Mouse (Mus musculus) CH12.LX (cell line): ENCODE data around the gene Exoc3l4. TPM values are rescaled to one million over a fixed set of nuclear protein-coding genes. Genes with fewer than 3 reads are reported as not detected.

Experiments
- DNase-seq: peaks from one replicate; pipeline ENCODE4 v3.0.0-alpha.2; 2013; ENCODE audit errors: extremely low read depth
- H3K27ac ChIP-seq: 2 replicates; pipeline ENCODE4 v1.5.1; 2012; ENCODE audit warnings: low read depth, mild to moderate bottlenecking, control low read depth, moderate library complexity; ENCODE audit not compliant: insufficient read depth
- H3K27me3 ChIP-seq: replicated peaks from 2 replicates; pipeline ENCODE3; 2012; ENCODE audit warnings: inconsistent platforms
- H3K36me3 ChIP-seq, 2 experiments: replicated peaks in 1 of 2; 2 replicates each; pipeline versions ENCODE3 to v1.6.1; 2012; ENCODE audit warnings: inconsistent platforms in 1 of 2, low read length in 1 of 2, mild to moderate bottlenecking in 1 of 2, mixed read lengths in 1 of 2, moderate library complexity in 1 of 2; ENCODE audit not compliant: control insufficient read depth in 1 of 2, insufficient read depth in 1 of 2
- H3K4me1 ChIP-seq, 2 experiments: 2 replicates each; pipeline ENCODE4 v1.6.1; 2012; ENCODE audit warnings: inconsistent platforms in 1 of 2, moderate library complexity in 1 of 2; ENCODE audit not compliant: insufficient read depth in 2 of 2, control insufficient read depth in 1 of 2
- H3K4me2 ChIP-seq: 2 replicates; pipeline ENCODE4 v1.6.1; 2012; ENCODE audit warnings: low read depth, mild to moderate bottlenecking, control low read depth; ENCODE audit not compliant: poor library complexity, insufficient read depth, severe bottlenecking
- H3K4me3 ChIP-seq, 3 experiments: fragments of 150-350 bp in 1 of 3; sonication (generic) in 1 of 3; replicated peaks in 1 of 3; 2 replicates each; pipeline versions ENCODE3 to v1.5.1; 2011 to 2012; ENCODE audit warnings: low read depth in 2 of 3, low read length in 2 of 3, mild to moderate bottlenecking in 2 of 3, moderate library complexity in 2 of 3, control low read depth in 1 of 3, improper control_type of control experiment in 1 of 3, inconsistent platforms in 1 of 3, mixed read lengths in 1 of 3; ENCODE audit not compliant: poor library complexity in 1 of 3
- H3K79me2 ChIP-seq: replicated peaks from 2 replicates; pipeline ENCODE4 v1.6.1; 2012; ENCODE audit warnings: mild to moderate bottlenecking, moderate library complexity; ENCODE audit not compliant: control insufficient read depth, poor library complexity, insufficient read depth, severe bottlenecking; ENCODE audit errors: extremely low read depth
- H3K9ac ChIP-seq: 2 replicates; pipeline ENCODE4 v1.6.1; 2012; ENCODE audit warnings: low read depth, mild to moderate bottlenecking, control low read depth, moderate library complexity; ENCODE audit not compliant: insufficient read depth
- H3K9me3 ChIP-seq: replicated peaks from 2 replicates; pipeline ENCODE3; 2012; ENCODE audit warnings: low read length, inconsistent platforms, mixed read lengths
- CHD1 ChIP-seq: IDR thresholded peaks from 2 replicates; pipeline ENCODE4 v1.6.1; 2012; ENCODE audit warnings: low read depth, low read length, improper control_type of control experiment, inconsistent platforms
- CTCF ChIP-seq, 2 experiments: IDR thresholded peaks in 1 of 2; conservative IDR thresholded peaks in 1 of 2; 2 replicates each; pipeline ENCODE4 v1.5.1; 2011 to 2012; ENCODE audit warnings: low read depth in 2 of 2, low read length in 2 of 2, improper control_type of control experiment in 1 of 2, inconsistent platforms in 1 of 2, mild to moderate bottlenecking in 1 of 2, moderate library complexity in 1 of 2
- EP300 ChIP-seq: IDR thresholded peaks from 2 replicates; pipeline ENCODE4 v1.6.1; 2011; ENCODE audit warnings: low read length, improper control_type of control experiment
- ETS1 ChIP-seq: conservative IDR thresholded peaks from 2 replicates; pipeline ENCODE4 v1.6.1; 2012; ENCODE audit warnings: low read depth, mild to moderate bottlenecking, inconsistent platforms, low read length, improper control_type of control experiment, moderate library complexity
- JUN ChIP-seq: IDR thresholded peaks from 2 replicates; pipeline ENCODE4 v1.6.1; 2011; ENCODE audit warnings: low read depth, mild to moderate bottlenecking, low read length, improper control_type of control experiment, moderate library complexity; ENCODE audit not compliant: insufficient read depth
- KAT2A ChIP-seq: IDR thresholded peaks from 2 replicates; pipeline ENCODE4 v1.6.1; 2012; ENCODE audit warnings: low read length, improper control_type of control experiment, inconsistent platforms; ENCODE audit not compliant: insufficient replicate concordance
- MAFK ChIP-seq: IDR thresholded peaks from 2 replicates; pipeline ENCODE4 v1.6.1; 2011; ENCODE audit warnings: low read length, improper control_type of control experiment; ENCODE audit not compliant: insufficient replicate concordance
- MAX ChIP-seq: IDR thresholded peaks from 2 replicates; pipeline ENCODE4 v1.6.1; 2011; ENCODE audit warnings: low read length, improper control_type of control experiment
- MAZ ChIP-seq: IDR thresholded peaks from 2 replicates; pipeline ENCODE4 v1.6.1; 2012; ENCODE audit warnings: low read depth, mild to moderate bottlenecking, inconsistent platforms, low read length, improper control_type of control experiment, moderate library complexity
- MXI1 ChIP-seq: IDR thresholded peaks from 2 replicates; pipeline ENCODE4 v1.6.1; 2011; ENCODE audit warnings: mild to moderate bottlenecking, low read depth, low read length, improper control_type of control experiment
- MYC ChIP-seq: IDR thresholded peaks from 2 replicates; pipeline ENCODE4 v1.6.1; 2011; ENCODE audit warnings: low read depth, mild to moderate bottlenecking, improper control_type of control experiment, low read length
- NELFE ChIP-seq: IDR thresholded peaks from 2 replicates; pipeline ENCODE4 v1.6.1; 2011; ENCODE audit warnings: low read depth, low read length, improper control_type of control experiment
- RAD21 ChIP-seq: IDR thresholded peaks from 2 replicates; pipeline ENCODE4 v1.6.1; 2011; ENCODE audit warnings: low read depth, mild to moderate bottlenecking, low read length, improper control_type of control experiment, moderate library complexity
- SMC3 ChIP-seq: IDR thresholded peaks from 2 replicates; pipeline ENCODE4 v1.6.1; 2011; ENCODE audit warnings: low read depth, low read length, improper control_type of control experiment
- TCF12 ChIP-seq: IDR thresholded peaks from 2 replicates; pipeline ENCODE4 v1.6.1; 2014; ENCODE audit warnings: low read depth, mild to moderate bottlenecking, inconsistent platforms, low read length, improper control_type of control experiment
- UBTF ChIP-seq: IDR thresholded peaks from 2 replicates; pipeline ENCODE4 v1.6.1; 2012; ENCODE audit warnings: low read depth, mild to moderate bottlenecking, inconsistent platforms, low read length, improper control_type of control experiment, moderate library complexity
- USF2 ChIP-seq: conservative IDR thresholded peaks from 2 replicates; pipeline ENCODE4 v1.6.1; 2011; ENCODE audit warnings: low read depth, low read length, improper control_type of control experiment
- ZC3H11A ChIP-seq: IDR thresholded peaks from 2 replicates; pipeline ENCODE4 v1.6.1; 2012; ENCODE audit warnings: low read depth, mild to moderate bottlenecking, inconsistent platforms, low read length, improper control_type of control experiment
- ZKSCAN1 ChIP-seq: IDR thresholded peaks from 2 replicates; pipeline ENCODE4 v1.6.1; 2012; ENCODE audit warnings: low read depth, inconsistent platforms, low read length, improper control_type of control experiment, borderline replicate concordance
- ZNF384 ChIP-seq: IDR thresholded peaks from 2 replicates; pipeline ENCODE4 v1.6.1; 2012; ENCODE audit warnings: low read depth, low read length, improper control_type of control experiment, inconsistent platforms
- dilution Hi-C: fragments of 300-500 bp; cut with MboI; formaldehyde crosslinking; loops from 2 replicates; pipeline ENCODE4 v1.14.3; 2020; ENCODE audit warnings: low sequenced_read_pairs; ENCODE audit not compliant: extremely low pct_unique_long_range_greater_than_20kb, extremely low pct_ligation_motif_present
- in situ Hi-C: fragments of 300-500 bp; cut with MboI; formaldehyde crosslinking; loops from 3 replicates; pipeline ENCODE4 v1.14.3; 2019; ENCODE audit warnings: low sequenced_read_pairs, low pct_ligation_motif_present, low pct_unique_long_range_greater_than_20kb, mixed read lengths
- polyA plus RNA-seq: library from polyadenylated mRNA; unstranded; fragments of >175 nt; gene quantifications from 2 replicates; pipeline ENCODE4 v1.2.1, GENCODE M21; 2012; ENCODE audit warnings: low read depth; ENCODE audit not compliant: insufficient read length
- total RNA-seq, 2 experiments: library from RNA; depleted of rRNA; stranded (reverse); fragments of 300-350 nt in 1 of 2; fragments of >200 nt in 1 of 2; gene quantifications; 2 replicates each; pipeline ENCODE4 v1.2.3; 2012 to 2014

Gene Exoc3l4
- total and polyA plus RNA-seq, 3 experiments: 0.81 to 1.2 (median 0.85) TPM

DNA sequence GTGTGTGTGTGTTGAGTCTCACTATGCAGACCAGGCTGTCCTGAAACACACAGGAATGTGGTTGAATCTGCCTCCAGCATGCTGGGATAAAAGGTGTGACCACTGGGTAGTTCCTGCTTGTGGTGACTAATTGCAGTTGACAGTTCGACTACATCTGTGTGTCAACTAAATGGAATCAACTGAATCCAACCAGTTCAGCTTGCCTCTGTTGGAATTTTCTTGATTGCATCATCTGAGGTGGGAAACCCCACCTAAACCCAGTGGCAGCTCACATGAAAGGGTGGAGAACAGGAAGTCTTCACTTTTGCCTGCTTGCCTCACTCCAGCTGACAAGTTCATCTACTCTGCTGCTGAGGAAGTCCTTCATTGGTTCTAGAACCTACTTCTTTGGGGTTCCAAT is 54.3 kb downstream of the Exoc3l4 start:
- Histone ChIP-seq H3K4me1 (peaks cover 11 to 21% of the 10 kb centered on the region in 2 experiments), H3K4me3 (no peak overlapping the region), H3K27ac (no peak overlapping the region), H3K9ac (no peak overlapping the region), H3K27me3 (peaks cover 14% of the 10 kb centered on the region), H3K36me3 (no peaks in the 10 kb centered on the region), H3K79me2 (no peaks in the 10 kb centered on the region), H3K4me2 (no peak overlapping the region), H3K9me3 (no peaks in the 10 kb centered on the region)
- in situ Hi-C loops: no loop called here
- DNase-seq: no peak
- dilution Hi-C loops: no loop called here
- no peak for TF ChIP-seq ZKSCAN1
- TF ChIP-seq TCF12: no peak
- TF ChIP-seq ZNF384: no peak
- TF ChIP-seq RAD21: no peak
- TF ChIP-seq NELFE: no peak
- no peak for TF ChIP-seq CTCF (conservative IDR thresholded peaks at IDR 0.05 in 1 of 2, IDR thresholded peaks at IDR 0.05 in 1 of 2; ENCODE audit: low read depth in 2 of 2, low read length in 2 of 2)
- TF ChIP-seq MYC: no peak
- no peak for TF ChIP-seq ETS1
- TF ChIP-seq MXI1: no peak
- TF ChIP-seq USF2: no peak
- TF ChIP-seq KAT2A: no peak
- TF ChIP-seq MAX: no peak
- TF ChIP-seq SMC3: no peak
- no peak for TF ChIP-seq JUN
- no peak for TF ChIP-seq MAFK

DNA sequence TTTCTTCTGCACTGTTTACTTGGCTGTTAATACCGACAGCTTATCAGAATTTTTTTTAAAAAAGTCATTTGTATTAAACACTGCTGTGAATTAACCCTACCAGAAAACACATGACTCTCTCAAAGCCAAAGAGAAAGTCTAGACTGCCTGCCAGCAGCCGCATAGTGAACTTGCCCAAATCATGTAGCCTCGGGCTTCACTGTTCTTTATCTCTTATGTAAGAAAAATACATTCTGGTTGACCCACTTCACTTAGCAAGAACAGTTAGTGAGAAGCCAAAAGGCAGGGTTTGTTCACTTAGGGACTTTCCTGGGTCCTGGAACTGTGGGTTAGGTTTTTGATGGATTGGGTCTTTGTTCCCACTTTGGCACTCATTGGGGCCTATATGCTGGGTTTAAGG is 54.9 kb downstream of the Exoc3l4 start:
- no peak for TF ChIP-seq ZC3H11A
- TF ChIP-seq UBTF: no peak
- no peak for TF ChIP-seq EP300
- no peak for TF ChIP-seq CHD1
- no peak for TF ChIP-seq MAX
- no peak for TF ChIP-seq ZNF384
- no peak for TF ChIP-seq SMC3
- no peak for TF ChIP-seq MAZ
- H3K9me3 ChIP-seq: no peaks in the 10 kb centered on the region
- dilution Hi-C loops: no loop called here
- no peak overlapping the region for H3K4me2 ChIP-seq
- no peaks in the 10 kb centered on the region for H3K36me3 ChIP-seq
- H3K79me2 ChIP-seq: no peaks in the 10 kb centered on the region
- no peak overlapping the region for H3K4me3 ChIP-seq
- in situ Hi-C loops: no loop called here
- H3K27ac ChIP-seq: no peak overlapping the region
- H3K9ac ChIP-seq: no peak overlapping the region
- DNase-seq: no peak
- H3K4me1 ChIP-seq: peaks cover 9 to 21% of the 10 kb centered on the region in 2 experiments
- H3K27me3 ChIP-seq: peaks cover 8% of the 10 kb centered on the region
